Mouse (Mus musculus) heart, embryonic 13.5 days (tissue): Measurements from ENCODE around the gene Fbp1. TPM values are rescaled to one million over a fixed set of nuclear protein-coding genes. Genes with fewer than 3 reads are reported as not detected.
"Not testable (repeated sequence)": the region's sequence is repeated elsewhere in the genome, so short reads cannot be mapped to it uniquely, and the experiment has no call there.

Source experiments
- ATAC-seq: fragments of 200-750 bp; cut with Nextera tagmentation; 2 replicates; pipeline ENCODE4 v1.8.0; 2017; ENCODE audit warnings: moderate TSS enrichment; ENCODE audit not compliant: insufficient number of reproducible peaks, low FRiP score, low TSS enrichment; ENCODE audit errors: extremely low read depth
- H3K27ac ChIP-seq: fragments of 300-500 bp; sonication (generic); replicated peaks from 2 replicates; pipeline ENCODE4 v1.5.1; 2015; ENCODE audit warnings: moderate library complexity, mild to moderate bottlenecking, inconsistent platforms
- H3K27me3 ChIP-seq: fragments of 300-500 bp; sonication (generic); replicated peaks from 2 replicates; pipeline ENCODE4 v1.6.1; 2015; ENCODE audit warnings: mild to moderate bottlenecking, inconsistent platforms
- H3K36me3 ChIP-seq: fragments of 300-500 bp; sonication (generic); 2 replicates; pipeline ENCODE4 v1.6.1; 2015; ENCODE audit warnings: mild to moderate bottlenecking, inconsistent platforms
- H3K4me1 ChIP-seq: fragments of 300-500 bp; sonication (generic); 2 replicates; pipeline ENCODE4 v1.6.1; 2015; ENCODE audit warnings: inconsistent platforms
- H3K4me2 ChIP-seq: fragments of 300-500 bp; sonication (generic); 2 replicates; pipeline ENCODE4 v1.6.1; 2015; ENCODE audit warnings: inconsistent platforms, mild to moderate bottlenecking, moderate library complexity
- H3K4me3 ChIP-seq: fragments of 300-500 bp; sonication (generic); 2 replicates; pipeline ENCODE4 v1.5.1; 2015; ENCODE audit warnings: moderate library complexity, mild to moderate bottlenecking, inconsistent platforms
- H3K9ac ChIP-seq: fragments of 300-500 bp; sonication (generic); 2 replicates; pipeline ENCODE4 v1.6.1; 2015; ENCODE audit warnings: inconsistent platforms, mild to moderate bottlenecking, moderate library complexity
- H3K9me3 ChIP-seq: fragments of 300-500 bp; sonication (generic); 2 replicates; pipeline ENCODE4 v1.6.1; 2016; ENCODE audit warnings: inconsistent platforms
- WGBS: fragments of 180-500 bp; shearing (Covaris S2); methylation state at CpG from one replicate; pipeline ENCODE4 v1.1.7; 2015; ENCODE audit warnings: mixed read lengths; 5-methylcytosine and 5-hydroxymethylcytosine counted together
- polyA plus RNA-seq: library from polyadenylated mRNA; unstranded; fragments of >200 nt; fragmentation: Nextera tagmentation; extraction: Ambion mirVana; gene quantifications from 2 replicates; pipeline ENCODE4 v1.2.1, GENCODE M21; 2015

The Fbp1 gene
- polyA plus RNA-seq, result 0.36 and 0.44 TPM in 2 replicates

DNA sequence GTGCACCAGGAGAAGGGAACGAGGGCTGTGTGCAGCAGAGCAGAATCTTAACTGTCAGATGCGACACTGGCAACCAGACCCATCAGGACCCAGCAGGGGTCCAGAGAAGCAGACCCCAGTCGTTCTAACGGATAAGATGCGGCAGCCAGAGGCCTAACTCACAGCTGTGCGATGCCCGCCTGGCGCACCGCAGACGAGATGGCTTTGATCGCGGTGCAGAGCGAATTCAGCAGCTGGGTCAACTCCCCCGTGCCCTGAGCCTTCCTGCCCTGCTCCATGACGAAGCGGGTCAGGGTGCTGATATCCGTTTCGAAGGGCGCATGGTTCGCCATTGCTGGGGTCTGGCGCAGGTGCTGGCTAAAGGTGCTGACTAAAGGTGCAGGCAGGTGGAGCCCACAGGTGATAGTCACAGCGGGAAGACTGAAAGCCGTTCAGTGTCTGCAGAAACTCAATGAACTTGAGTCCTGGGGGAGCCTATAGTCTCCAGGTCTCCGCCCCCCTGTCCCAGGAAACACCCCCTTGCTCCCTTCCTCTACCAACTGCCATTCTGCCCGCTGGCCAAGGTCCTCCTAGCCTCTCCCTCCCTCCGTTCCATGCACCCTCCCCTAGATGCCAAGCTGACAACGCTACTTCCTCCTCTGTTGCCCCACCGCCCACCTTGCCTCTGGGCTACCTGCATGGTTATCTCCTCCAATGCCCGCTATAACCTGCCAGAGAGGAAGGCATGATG is at the start of gene Fbp1:
Gene Fbp1 (minus strand): TSS at position 571 of the 730 bp plus-strand sequence.
- Histone ChIP-seq H3K4me3 (peak within 1 kb of the TSS; percentile 39), H3K9me3 (0 out of 2 replicates have a peak, but pooled peaks cover 4% of the 10 kb centered on the region), H3K36me3 (no peaks in the 10 kb centered on the region), H3K27ac (no peak within 1 kb of the TSS), H3K27me3 (peaks cover 52% of the 10 kb centered on the region), H3K4me2 (peak within 1 kb of the TSS; percentile 66), H3K4me1 (peaks cover 8% of the 10 kb centered on the region), H3K9ac (peak within 1 kb of the TSS; percentile 45; the same call in 1 of the 2 replicates)
- WGBS, result 4% methylated on average over 29 of the region's 29 CpGs
- ATAC-seq, result no peak

DNA sequence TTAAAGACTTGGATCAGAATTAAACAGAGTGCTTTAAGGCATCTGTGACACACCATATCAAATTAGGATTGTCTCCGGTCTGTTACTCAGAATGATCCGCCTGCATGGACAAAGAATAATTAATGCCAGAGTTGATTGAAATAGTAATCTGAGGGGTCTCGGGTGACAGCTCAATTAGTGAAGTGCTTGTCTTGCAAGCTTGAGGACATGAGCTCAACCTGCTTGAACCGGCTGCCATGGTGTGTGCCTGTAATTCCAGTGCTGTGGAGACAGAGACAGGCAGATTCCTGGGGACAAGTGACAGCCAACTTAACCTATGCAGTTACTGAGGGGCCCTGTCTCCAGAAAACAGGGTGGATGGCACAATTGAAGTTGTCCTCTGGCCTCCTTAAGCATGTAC is 44.4 kb upstream of the Fbp1 start:
- Histone ChIP-seq H3K9me3 (no peaks in the 10 kb centered on the region), H3K27me3 (no peaks in the 10 kb centered on the region), H3K9ac (no peak overlapping the region), H3K4me3 (no peak overlapping the region), H3K4me2 (no peak overlapping the region), H3K4me1 (no peaks in the 10 kb centered on the region), H3K36me3 (no peaks in the 10 kb centered on the region), H3K27ac (no peak overlapping the region)
- 72% methylated on average over 4 of the region's 4 CpGs for WGBS
- ATAC-seq, result no peak

DNA sequence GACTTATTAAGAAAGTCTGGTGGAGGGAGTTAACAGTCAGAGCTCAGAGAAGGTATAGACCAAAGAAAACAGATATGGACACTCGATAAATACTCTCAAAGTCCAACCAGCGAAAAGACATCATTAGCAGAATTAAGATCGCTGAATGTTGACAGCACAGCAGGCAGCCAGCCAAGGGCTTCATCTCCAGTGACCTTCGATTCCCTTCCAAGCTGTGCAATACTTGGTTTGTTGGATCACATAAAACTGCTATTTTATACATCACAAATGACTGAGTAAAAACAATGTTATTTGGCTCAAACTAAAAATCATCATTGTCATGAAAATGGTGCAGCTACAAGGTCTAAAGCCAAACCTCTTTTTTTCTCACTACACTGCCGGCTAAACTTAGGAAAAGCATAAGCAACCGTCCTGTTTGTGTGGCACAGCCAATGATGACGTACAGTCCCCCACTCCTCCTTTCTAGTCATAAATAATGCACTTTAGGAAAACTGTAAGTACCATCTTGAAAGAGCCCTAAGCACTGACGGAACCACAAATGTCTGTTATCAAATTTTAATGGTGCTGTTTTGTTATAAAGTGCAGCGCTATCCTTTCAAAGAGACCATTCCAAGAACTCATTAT is 41.8 kb upstream of the Fbp1 start:
- Histone ChIP-seq H3K27ac (no peak overlapping the region), H3K4me1 (no peaks in the 10 kb centered on the region), H3K4me3 (no peak overlapping the region), H3K36me3 (no peaks in the 10 kb centered on the region), H3K27me3 (no peaks in the 10 kb centered on the region), H3K4me2 (no peak overlapping the region), H3K9me3 (no peaks in the 10 kb centered on the region), H3K9ac (no peak overlapping the region)
- no peak for ATAC-seq
- WGBS, result 70% methylated on average over 9 of the region's 9 CpGs

DNA sequence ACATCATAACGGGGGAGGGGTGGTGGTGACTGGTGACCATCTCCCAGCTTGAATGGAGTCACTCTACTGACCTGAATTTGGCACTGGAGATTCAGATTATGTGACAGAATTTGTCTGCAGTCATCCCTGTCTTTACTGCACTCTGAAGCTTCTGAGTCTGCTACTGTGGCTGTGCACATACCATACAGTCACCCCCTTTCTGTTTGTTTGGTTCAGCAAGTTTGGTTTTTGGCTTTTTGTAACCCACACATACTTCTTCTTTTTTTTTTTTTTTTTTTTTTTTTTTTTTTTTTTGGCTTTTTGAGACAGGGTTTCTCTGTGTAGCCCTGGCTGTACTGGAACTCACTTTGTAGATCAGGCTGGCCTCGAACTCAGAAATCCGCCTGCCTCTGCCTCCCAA is 41.1 kb upstream of the Fbp1 start:
- H3K9me3 ChIP-seq, H3K9ac ChIP-seq, ATAC-seq, H3K27me3 ChIP-seq, H3K27ac ChIP-seq, H3K4me2 ChIP-seq, H3K4me3 ChIP-seq, H3K4me1 ChIP-seq, H3K36me3 ChIP-seq: not testable (repeated sequence)
- WGBS, result 86% methylated on average over 3 of the region's 3 CpGs

DNA sequence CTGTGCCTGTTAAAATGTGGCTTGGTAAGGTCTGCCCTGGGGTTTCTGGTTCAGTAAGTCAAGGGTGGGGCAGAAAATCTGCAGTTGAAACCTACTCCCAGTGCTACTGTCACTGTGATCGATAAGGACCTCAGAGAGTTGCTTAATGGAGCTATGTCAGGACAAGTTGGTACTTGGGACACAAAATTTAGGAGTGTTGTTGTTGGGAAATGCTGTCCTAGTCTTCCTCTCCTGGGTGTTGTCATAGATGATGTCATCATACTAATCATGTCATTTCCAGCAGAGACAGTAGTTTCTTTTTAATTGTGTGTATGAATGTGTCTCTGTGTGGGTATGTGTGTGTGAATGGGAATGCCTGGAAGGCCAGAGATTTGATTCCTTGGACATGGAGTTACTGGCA is 39.4 kb upstream of the Fbp1 start:
- no peaks in the 10 kb centered on the region for H3K36me3 ChIP-seq
- no peak for ATAC-seq
- no peak overlapping the region for H3K9ac ChIP-seq
- no peaks in the 10 kb centered on the region for H3K9me3 ChIP-seq
- H3K4me1 ChIP-seq, result peaks cover 6% of the 10 kb centered on the region; the same call in 1 of the 2 replicates
- 76% methylated on average over 1 of the region's 1 CpGs for WGBS
- H3K4me2 ChIP-seq, result no peak overlapping the region
- no peak overlapping the region for H3K4me3 ChIP-seq
- H3K27me3 ChIP-seq, result no peaks in the 10 kb centered on the region
- no peak overlapping the region for H3K27ac ChIP-seq

DNA sequence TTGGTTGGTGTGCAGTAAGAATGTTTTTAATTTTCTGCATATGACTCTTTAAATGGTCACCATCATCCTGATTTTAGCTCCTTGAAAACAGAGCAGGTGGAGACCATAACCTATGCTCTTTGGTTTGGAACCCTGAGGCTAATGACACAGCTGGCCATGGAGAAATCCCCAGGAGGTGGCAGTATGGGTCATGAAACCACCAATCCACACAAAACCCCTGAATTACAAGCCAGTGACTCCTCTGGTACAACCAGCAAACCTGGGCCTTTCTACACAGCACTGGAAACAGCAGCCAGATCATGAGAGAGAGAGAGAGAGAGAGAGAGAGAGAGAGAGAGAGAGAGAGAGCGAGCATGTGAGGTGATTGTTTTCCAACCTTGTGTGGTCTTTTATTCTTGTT is 38.4 kb upstream of the Fbp1 start:
- Histone ChIP-seq H3K9ac (no peak overlapping the region), H3K27me3 (no peaks in the 10 kb centered on the region), H3K9me3 (no peaks in the 10 kb centered on the region), H3K4me1 (peaks cover 6% of the 10 kb centered on the region; the same call in 1 of the 2 replicates), H3K27ac (no peak overlapping the region), H3K4me3 (no peak overlapping the region), H3K4me2 (no peak overlapping the region), H3K36me3 (no peaks in the 10 kb centered on the region)
- WGBS, result 70% methylated on average over 1 of the region's 1 CpGs
- ATAC-seq, result no peak

DNA sequence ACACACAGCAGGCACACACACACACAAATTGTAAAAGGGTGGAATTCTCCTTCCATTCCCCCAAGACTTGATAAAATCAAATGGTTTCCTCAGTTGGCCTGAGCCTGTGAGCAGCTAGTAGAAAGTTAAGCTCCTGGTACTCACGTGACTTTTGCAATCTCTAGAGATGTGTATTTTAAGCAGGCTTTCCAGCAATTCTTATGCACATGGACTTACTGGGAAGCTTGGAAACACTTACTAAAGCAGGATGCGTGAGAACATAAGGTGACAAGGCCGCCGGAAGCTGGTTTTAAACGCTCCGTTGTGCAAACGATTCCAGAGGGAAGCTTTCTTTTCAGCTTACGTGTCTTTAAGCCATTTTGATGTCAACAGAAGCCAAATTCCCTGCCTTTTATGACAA is 35.1 kb upstream of the Fbp1 start:
- Histone ChIP-seq H3K27me3 (no peaks in the 10 kb centered on the region), H3K9me3 (no peaks in the 10 kb centered on the region), H3K27ac (no peak overlapping the region), H3K9ac (no peak overlapping the region), H3K4me1 (peaks cover 6% of the 10 kb centered on the region; the same call in 1 of the 2 replicates), H3K4me2 (no peak overlapping the region), H3K36me3 (no peaks in the 10 kb centered on the region), H3K4me3 (no peak overlapping the region)
- 66% methylated on average over 8 of the region's 8 CpGs for WGBS
- no peak for ATAC-seq

DNA sequence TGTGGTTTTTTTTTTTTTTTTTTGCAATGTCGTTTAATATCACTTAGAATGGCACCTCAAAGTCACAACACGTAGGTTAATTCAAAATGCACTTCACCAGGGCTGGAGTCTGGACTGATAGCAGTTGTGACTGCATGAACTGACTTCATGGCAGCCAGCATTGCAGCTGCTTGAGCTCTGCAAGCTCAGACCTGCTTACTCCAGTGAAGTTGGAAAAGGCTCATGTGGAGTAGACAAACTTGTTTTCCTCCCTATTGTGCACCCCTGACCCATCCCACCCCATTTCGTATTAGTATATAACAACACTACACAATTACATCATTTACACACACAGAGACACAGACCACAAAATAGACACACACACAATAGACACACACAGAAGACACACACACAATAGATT is 34.6 kb upstream of the Fbp1 start:
- H3K36me3 ChIP-seq, result no peaks in the 10 kb centered on the region
- no peaks in the 10 kb centered on the region for H3K9me3 ChIP-seq
- H3K4me3 ChIP-seq, result no peak overlapping the region
- no peak overlapping the region for H3K27ac ChIP-seq
- H3K9ac ChIP-seq, result no peak overlapping the region
- H3K4me2 ChIP-seq, result no peak overlapping the region
- 71% methylated on average over 3 of the region's 3 CpGs for WGBS
- H3K27me3 ChIP-seq, result no peaks in the 10 kb centered on the region
- ATAC-seq, result no peak
- peaks cover 6% of the 10 kb centered on the region; the same call in 1 of the 2 replicates for H3K4me1 ChIP-seq

DNA sequence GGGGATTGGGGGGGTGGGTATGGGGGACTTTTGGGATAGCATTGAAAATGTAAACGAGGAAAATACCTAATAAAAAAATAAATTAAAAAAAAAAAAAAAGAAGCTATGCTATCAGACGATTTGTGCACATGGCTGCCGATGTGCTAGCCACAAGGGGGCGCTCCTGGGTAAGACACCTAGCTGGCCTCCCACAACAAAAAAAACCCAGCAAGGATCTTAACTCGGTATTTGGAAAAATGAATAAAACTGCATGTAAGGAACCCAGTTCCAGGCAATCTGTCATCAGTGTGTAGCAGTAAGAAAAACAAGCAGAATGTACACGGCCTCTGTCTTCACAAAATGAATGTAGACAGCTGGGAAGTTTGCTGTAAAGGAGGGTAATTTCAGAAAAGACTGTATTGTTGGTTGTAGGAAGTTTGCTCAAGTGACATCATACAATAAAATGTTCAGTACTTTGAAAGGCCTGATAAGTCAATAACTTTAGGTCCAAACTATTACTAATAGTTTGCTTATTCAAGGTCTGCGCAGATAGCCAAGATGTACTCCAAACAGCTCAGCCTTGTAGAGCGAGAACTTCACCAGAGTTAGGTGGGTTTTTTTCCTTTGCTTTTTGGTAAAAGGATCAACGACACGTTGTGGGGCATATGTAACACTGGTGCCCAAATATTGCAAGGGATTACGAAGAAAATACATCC is 31.7 kb upstream of the Fbp1 start:
- Histone ChIP-seq H3K4me2 (no peak overlapping the region), H3K9ac (peak overlapping the region; percentile 33; the same call in 1 of the 2 replicates), H3K9me3 (no peaks in the 10 kb centered on the region), H3K27ac (no peak overlapping the region), H3K4me1 (peaks cover 6% of the 10 kb centered on the region; the same call in 1 of the 2 replicates), H3K27me3 (no peaks in the 10 kb centered on the region), H3K4me3 (no peak overlapping the region), H3K36me3 (no peaks in the 10 kb centered on the region)
- WGBS, result 33% methylated on average over 11 of the region's 11 CpGs
- ATAC-seq, result no peak

DNA sequence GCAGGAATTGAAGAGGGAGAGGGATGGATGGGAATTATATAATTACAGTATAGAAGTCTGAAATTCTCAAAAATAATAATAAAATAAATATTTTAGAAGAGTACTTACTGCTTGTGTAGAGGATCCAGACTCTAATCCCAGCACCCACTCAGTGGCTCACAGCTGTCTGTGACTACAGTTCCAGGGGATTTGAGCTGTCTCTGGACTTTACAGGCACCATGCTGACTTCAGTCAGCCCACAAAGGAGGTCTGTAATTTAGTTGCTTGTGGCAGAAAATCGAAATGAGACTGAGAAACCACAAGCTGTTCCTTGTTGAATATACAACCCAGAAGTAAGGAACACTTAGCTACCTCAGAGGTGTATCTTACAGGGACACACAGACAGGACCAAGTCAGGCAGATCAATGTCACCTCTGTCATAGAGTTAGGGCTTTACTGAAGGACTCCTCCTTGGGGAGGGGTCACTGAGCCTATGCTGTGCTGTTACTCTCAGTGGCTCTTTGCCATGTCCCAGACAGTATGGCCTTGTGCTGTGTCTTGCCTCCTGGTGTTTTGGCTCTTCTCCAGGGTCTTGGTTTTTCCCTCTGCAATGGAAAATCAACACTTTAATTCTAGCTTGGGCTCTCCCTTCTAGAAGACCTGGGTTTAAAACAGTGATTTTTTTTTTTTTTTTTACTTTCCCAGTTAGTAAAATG is 29.5 kb upstream of the Fbp1 start:
- Histone ChIP-seq H3K9me3 (no peaks in the 10 kb centered on the region), H3K4me2 (no peak overlapping the region), H3K36me3 (no peaks in the 10 kb centered on the region), H3K9ac (no peak overlapping the region), H3K27ac (no peak overlapping the region; the same call in 1 of the 2 replicates), H3K4me1 (no peaks in the 10 kb centered on the region), H3K27me3 (no peaks in the 10 kb centered on the region), H3K4me3 (no peak overlapping the region)
- 62% methylated on average over 1 of the region's 1 CpGs for WGBS
- ATAC-seq, result no peak

DNA sequence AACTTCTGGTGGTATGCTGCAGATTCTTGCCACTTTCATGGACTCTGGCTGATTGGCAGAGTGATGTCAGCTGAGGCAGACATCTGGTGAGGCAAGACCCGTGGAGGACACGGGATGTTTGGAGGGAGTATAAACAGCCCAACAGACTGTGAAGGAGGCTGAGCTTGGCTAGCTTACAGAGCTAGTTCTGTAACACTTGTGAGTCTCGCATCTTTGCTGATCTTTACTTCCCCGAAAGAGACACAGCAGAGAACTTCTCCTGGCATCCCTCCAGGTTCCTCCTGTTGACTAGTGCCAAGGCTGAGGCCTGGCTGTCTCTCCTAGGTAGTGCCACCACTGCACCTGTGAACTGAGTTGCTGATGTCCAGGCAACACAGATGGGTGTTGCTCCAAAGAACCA is 28.6 kb upstream of the Fbp1 start:
- no peaks in the 10 kb centered on the region for H3K4me1 ChIP-seq
- H3K9ac ChIP-seq, result no peak overlapping the region
- no peaks in the 10 kb centered on the region for H3K27me3 ChIP-seq
- no peak overlapping the region for H3K27ac ChIP-seq
- no peaks in the 10 kb centered on the region for H3K36me3 ChIP-seq
- H3K4me2 ChIP-seq, result no peak overlapping the region
- H3K9me3 ChIP-seq, result no peaks in the 10 kb centered on the region
- H3K4me3 ChIP-seq, result no peak overlapping the region
- WGBS, result 62% methylated on average over 4 of the region's 4 CpGs
- ATAC-seq, result no peak
